Mouse (Mus musculus): Measurements from ENCODE around the gene Clmn.
"Not testable (repeated sequence)": the region's sequence is repeated elsewhere in the genome, so short reads cannot be mapped to it uniquely, and the experiment has no call there.

Clmn gene

DNA sequence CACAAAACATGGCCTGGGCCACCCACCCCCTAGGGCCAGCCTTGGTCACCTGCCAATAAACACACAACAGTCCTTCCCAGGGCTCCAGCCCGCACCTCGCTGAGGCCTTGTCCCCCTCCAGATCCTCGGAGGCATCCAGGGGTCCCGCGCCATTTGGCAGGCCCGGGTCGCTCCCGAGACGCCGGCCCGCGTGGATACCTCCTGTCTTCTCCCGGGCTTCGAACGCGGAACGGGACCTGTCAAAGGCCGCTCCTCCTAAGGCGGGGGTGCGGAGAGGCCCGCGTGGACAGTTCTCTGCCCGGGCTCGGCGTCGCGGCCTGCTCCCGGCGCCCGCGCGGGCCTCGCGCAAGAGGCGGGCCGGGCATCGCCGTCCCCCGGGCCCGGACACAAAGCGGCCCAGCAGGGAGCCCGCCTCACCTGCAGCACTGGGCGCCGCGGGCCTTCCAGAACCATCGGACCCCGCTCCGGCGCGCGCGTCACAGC, 113.5 kb downstream of the Clmn start:
- no peak for DNase-seq

DNA sequence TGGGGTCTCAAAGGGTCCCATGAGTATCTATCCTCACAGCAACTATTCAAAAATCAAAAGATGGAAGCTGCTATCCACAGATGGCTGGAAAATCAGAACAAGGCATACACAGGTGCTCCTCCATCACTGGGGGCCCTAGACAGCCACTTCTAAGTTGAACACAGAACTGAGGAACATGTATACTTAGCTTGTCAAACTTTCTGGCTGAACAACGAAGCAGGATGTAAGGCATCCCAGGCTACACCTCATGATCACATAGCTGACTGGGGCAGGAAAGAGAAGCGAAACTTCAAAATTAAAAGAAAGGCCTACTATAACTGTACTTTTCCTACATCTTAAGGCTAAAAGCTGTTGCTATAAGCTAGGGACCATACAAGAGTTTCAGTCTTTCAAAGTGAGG, 115.9 kb downstream of the Clmn start:
- peak in 1 of 2 experiments; percentile 5 for DNase-seq

DNA sequence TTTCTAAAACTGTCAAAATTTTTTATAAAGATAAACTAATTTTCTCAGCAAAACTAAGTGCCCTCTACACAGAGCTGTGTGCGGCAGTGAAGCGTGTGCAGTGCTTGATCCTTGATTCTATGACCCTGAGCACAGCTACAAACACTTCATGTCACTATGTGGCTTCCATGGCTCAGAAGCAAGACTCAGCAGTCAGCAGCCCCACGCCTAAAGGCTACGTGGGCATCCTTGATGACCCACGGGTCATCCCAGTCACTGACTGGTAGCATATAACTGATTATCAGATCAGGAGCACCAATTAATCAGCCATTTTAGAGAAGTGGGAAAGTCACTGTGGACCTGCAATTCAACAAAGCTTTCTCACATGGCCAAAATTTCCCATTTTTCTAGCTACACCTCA, 117.6 kb downstream of the Clmn start:
- no peak for DNase-seq

- no peak for DNase-seq
These were observed 118.3 kb downstream of the Clmn start for GRCm38 (mm10) chr12:104746601-104747000.

DNA sequence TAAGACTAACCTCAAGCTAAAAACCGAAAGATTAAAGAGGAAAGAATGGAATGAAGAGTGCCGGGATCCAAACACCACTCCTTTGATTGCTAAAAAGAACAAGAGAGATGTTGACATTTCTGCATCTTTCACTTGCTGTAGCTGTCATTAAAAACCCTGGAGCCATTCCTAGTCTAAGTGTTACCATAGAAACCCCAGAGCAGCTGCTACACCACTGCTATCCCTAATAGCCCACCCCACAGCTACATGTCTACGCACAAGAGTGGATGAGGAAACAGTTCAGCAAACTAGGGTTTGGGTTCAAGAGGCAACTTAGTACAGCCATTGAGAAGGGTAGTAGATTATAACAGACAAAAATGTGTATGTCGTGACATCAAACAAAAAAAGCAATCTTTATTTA, 121.2 kb downstream of the Clmn start:
- DNase-seq, result no peak

- peak; percentile 9 to 28 for DNase-seq
These were observed 122.6 kb downstream of the Clmn start for GRCm38 (mm10) chr12:104742247-104742646.

DNA sequence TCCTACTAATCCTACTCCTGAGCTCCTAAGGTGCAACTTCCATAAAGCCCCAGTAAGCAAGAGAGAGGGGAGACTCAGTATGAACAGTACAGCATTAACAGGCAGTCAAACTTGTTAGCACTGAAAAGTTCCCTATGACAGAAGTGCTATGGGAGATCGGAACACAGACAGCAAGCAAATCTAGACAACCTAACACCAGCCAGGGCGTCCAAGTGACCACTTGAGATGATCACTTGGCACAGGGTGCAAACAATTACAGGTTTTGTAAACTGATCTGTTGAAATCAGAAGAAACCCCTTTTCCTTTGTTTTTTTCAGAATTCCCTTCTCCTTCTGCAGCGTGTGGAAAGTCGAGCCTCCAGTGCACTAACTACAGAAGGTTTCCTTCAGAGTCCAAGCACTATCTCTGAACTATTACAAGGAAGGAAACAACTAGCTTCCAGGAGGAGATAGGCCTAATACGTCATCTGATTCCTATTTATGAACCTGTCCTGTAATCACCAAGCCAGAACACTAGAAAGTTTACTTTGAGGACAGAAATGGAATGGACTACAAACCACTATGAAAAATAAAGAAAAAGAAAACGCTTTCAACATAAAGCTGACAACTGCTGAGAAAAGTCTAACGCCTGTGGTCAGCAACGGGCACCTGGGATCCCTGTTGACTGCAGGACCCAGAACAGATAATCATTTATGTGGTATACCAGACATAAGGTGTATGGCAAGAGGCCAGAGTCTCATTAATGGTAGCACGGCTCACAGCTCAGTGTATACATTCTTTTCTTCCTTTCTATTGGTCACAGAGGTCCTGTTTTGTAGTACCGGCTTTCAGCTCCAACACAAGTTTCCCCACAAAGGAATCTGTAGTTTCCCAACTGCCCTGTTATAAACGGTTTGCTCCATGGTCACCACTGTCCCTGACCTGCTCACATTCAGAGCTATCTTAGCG, 123.8 kb downstream of the Clmn start:
- no peak for DNase-seq

DNA sequence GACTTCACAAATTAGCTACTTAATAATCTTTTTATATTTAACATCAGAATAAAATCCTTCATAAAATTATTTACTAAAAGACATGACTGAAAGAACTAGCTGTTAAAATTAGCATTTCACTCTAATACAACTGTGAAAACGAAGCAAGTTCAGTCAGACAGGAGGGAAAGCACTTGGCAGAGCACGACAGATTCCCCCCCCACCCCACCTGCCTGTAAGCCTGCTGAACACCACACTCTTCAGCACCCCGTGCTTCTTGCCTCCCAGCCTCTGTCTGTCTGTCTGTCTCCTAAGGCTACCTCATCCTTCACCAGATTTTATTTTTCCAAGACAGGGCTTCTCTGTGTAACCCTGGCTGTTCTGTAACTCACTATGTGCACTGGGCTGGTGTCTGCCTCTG, 125.9 kb downstream of the Clmn start:
- no peak for DNase-seq

DNA sequence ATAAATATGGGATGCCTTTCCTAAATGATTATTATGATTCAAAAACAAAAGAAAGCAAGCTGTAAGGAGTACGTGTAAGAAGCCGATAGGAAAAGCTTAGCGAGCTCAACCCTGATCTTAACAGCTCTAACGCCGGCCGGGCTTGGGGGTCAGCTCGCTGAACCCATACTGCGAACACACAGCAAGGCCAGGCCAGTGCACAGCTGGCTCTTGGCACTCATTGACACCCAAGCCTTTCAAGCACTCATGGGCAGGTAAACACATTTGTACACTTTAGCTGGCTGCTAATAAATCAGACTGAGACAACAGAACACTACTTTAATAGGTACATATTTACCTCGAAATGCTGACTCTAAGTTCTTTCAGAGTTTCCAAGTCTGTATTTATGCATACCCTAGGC, 126.4 kb downstream of the Clmn start:
- no peak for DNase-seq

GRCm38 (mm10) chr12:104737666-104738065, 127.2 kb downstream of the Clmn start:
- no peak for DNase-seq

GRCm38 (mm10) chr12:104735993-104736395, 128.9 kb downstream of the Clmn start:
- DNase-seq, result no peak

- DNase-seq, result no peak
These were observed 131.7 kb downstream of the Clmn start for GRCm38 (mm10) chr12:104733165-104733564.

- no peak for DNase-seq
These were observed 133.1 kb downstream of the Clmn start for GRCm38 (mm10) chr12:104731782-104732181.

DNA sequence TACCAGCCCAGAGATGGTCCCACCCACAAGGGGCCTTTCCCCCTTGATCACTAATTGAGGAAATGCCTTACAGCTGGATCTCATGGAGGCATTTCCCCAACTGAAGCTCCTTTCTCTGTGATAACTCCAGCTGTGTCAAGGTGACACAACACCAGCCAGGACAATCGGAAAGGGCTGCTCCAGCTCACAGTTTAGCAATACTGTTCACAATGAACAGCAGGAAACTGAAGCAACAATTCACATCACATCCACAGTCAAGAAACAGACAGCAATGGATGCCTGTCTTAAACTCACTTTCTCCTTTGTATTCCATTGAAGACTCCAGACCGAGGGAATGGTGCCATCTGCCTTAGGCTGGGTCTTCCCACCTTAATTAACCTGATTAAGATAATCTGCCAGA, 138.4 kb downstream of the Clmn start:
- not testable (repeated sequence) for DNase-seq

GRCm38 (mm10) chr12:104722056-104722455, 142.8 kb downstream of the Clmn start:
- DNase-seq, result no peak

DNA sequence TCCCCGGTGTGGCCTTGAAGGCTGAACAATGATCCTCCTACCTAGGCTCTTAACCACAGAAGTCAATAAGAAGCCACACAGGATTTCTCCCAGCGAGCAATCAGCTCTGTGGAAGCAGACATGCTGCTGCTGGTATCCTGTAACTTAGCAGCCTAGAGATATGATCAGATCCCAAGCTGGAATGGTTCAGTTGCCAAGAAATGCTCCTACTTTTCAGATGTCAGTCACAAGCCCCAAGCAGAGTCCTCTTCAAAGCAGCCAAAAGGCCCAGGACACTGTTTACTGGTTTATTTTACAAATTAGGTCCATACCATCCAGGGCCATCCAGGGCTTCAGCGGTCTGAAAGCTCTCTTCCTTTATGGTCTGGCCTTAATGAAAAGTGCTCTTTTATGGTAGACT, 143.9 kb downstream of the Clmn start:
- no peak for DNase-seq

DNA sequence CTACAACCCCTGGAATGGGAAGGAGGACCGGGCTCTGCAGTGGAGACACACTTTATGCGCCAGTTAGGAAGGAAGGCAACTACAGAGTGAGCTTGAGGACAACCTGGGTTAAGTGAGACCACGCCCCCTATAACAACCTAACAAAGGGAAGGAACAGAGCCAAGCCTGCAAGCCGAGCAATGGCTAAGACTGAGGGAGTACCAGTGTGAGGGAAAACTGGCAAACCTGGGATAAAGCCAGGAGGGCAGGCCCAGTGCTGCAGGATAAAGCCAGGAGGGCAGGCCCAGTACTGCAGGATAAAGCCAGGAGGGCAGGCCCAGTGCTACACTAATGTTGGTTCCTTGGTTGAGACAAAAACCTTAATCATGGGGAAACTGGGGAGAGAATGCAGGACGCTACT, 145.9 kb downstream of the Clmn start:
- no peak for DNase-seq

- DNase-seq, result no peak
These were observed 148.5 kb downstream of the Clmn start for GRCm38 (mm10) chr12:104716409-104716808.

DNA sequence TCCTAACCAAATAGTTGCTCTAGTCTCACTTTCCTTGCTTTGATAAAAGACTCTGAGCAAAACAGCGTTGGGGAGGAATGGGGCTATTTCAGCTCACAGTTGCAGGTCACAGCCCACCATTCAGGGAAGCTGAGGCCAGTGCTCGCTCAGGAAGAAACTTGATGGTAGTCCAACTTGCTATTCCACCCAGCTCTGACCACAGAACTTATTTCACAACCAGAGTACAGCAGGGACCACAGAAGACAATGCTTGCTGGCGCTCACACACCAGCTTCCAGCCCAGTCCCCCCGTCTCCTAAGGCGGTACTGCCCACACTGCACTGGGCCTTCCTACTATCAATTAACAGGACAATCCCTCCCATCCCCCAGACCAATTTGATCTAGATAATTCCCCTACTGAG, 149.4 kb downstream of the Clmn start:
- DNase-seq, result no peak
